Mouse (Mus musculus): ENCODE results near the gene Olfr826. TPM values are rescaled to one million over a fixed set of nuclear protein-coding genes. Genes with fewer than 3 reads are reported as not detected.

Gene Olfr826
- polyA plus RNA-seq, 1 experiment from 2014 or later = not detected

Other genes with a start within 250 kb of the Olfr826 start
- gene Olfr818, start 235.1 kb downstream of the Olfr826 start, polyA plus RNA-seq (2015; fragmentation: Nextera tagmentation; extraction: Ambion mirVana) = not detected in 2 replicates
- not detected in 2 replicates for gene Olfr819, start 216.9 kb downstream of the Olfr826 start, polyA plus RNA-seq (2015; fragmentation: Nextera tagmentation; extraction: Ambion mirVana)
- gene Olfr247, start 208.0 kb downstream of the Olfr826 start, polyA plus RNA-seq (2015; fragmentation: Nextera tagmentation; extraction: Ambion mirVana) = not detected in 2 replicates
- not detected in 2 replicates for gene Gm10310, start 199.1 kb downstream of the Olfr826 start, polyA plus RNA-seq (2015; fragmentation: Nextera tagmentation; extraction: Ambion mirVana)
- not detected in 2 replicates for gene Olfr820, start 171.6 kb downstream of the Olfr826 start, polyA plus RNA-seq (2015; fragmentation: Nextera tagmentation; extraction: Ambion mirVana)
- not detected in 2 replicates for gene Olfr821, start 153.8 kb downstream of the Olfr826 start, polyA plus RNA-seq (2015; fragmentation: Nextera tagmentation; extraction: Ambion mirVana)
- not detected in 2 replicates for gene Olfr822, start 113.0 kb downstream of the Olfr826 start, polyA plus RNA-seq (2015; fragmentation: Nextera tagmentation; extraction: Ambion mirVana)
- not detected in 2 replicates for gene Olfr823, start 68.8 kb downstream of the Olfr826 start, polyA plus RNA-seq (2015; fragmentation: Nextera tagmentation; extraction: Ambion mirVana)
- not detected in 2 replicates for gene Olfr824, start 54.2 kb downstream of the Olfr826 start, polyA plus RNA-seq (2015; fragmentation: Nextera tagmentation; extraction: Ambion mirVana)
- gene Olfr825, start 17.4 kb downstream of the Olfr826 start, polyA plus RNA-seq (2015; fragmentation: Nextera tagmentation; extraction: Ambion mirVana) = not detected in 2 replicates
- gene Olfr827, start 30.2 kb upstream of the Olfr826 start, polyA plus RNA-seq (2015; fragmentation: Nextera tagmentation; extraction: Ambion mirVana) = not detected in 2 replicates
- gene Neurod4, start 96.1 kb upstream of the Olfr826 start, polyA plus RNA-seq (2015; fragmentation: Nextera tagmentation; extraction: Ambion mirVana) = 5.4 and 6.1 TPM in 2 replicates
- not detected in 2 replicates for gene Tespa1, start 138.7 kb upstream of the Olfr826 start, polyA plus RNA-seq (2015; fragmentation: Nextera tagmentation; extraction: Ambion mirVana)
- not detected in 2 replicates for gene Vmn2r84, start 210.1 kb upstream of the Olfr826 start, polyA plus RNA-seq (2015; fragmentation: Nextera tagmentation; extraction: Ambion mirVana)
- gene Vmn2r85, start 245.5 kb upstream of the Olfr826 start, polyA plus RNA-seq (2015; fragmentation: Nextera tagmentation; extraction: Ambion mirVana) = 0.03 TPM in 1 of 2 replicates, not detected in the other